Mouse (Mus musculus) neural tube, embryonic 11.5 days (tissue): ENCODE data around the gene Dhrs7c. TPM values are rescaled to one million over a fixed set of nuclear protein-coding genes. Genes with fewer than 3 reads are reported as not detected.

ENCODE experiments used
- ATAC-seq: fragments of 200-750 bp; cut with Nextera tagmentation; 2 replicates; pipeline ENCODE4 v1.8.0; 2017; ENCODE audit warnings: moderate number of reproducible peaks, mild to moderate bottlenecking, moderate TSS enrichment, moderate library complexity; ENCODE audit not compliant: insufficient read depth, low FRiP score, low TSS enrichment
- DNase-seq: peaks from one replicate; pipeline ENCODE4 v3.0.0-alpha.2; 2015; ENCODE audit warnings: low spot score
- H3K27ac ChIP-seq: fragments of 300-500 bp; sonication (generic); 2 replicates; pipeline ENCODE4 v1.5.1; 2014; ENCODE audit warnings: low read depth, mild to moderate bottlenecking, low read length
- H3K27me3 ChIP-seq: fragments of 300-500 bp; sonication (generic); 2 replicates; pipeline ENCODE4 v1.6.1; 2014; ENCODE audit warnings: mild to moderate bottlenecking, low read length, mixed read lengths; ENCODE audit not compliant: control insufficient read depth, insufficient read depth
- H3K36me3 ChIP-seq: fragments of 300-500 bp; sonication (generic); 2 replicates; pipeline ENCODE4 v1.6.1; 2014; ENCODE audit warnings: mild to moderate bottlenecking, low read length, moderate library complexity, mixed read lengths; ENCODE audit not compliant: control insufficient read depth, insufficient read depth
- H3K4me1 ChIP-seq: fragments of 300-500 bp; sonication (generic); 2 replicates; pipeline ENCODE4 v1.6.1; 2014; ENCODE audit warnings: low read length, mixed read lengths; ENCODE audit not compliant: control insufficient read depth, insufficient read depth
- H3K4me2 ChIP-seq: fragments of 300-500 bp; sonication (generic); 2 replicates; pipeline ENCODE4 v1.6.1; 2014; ENCODE audit warnings: low read depth, mild to moderate bottlenecking, moderate library complexity
- H3K4me3 ChIP-seq: fragments of 300-500 bp; sonication (generic); 2 replicates; pipeline ENCODE4 v1.5.1; 2014; ENCODE audit warnings: low read depth, low read length
- H3K9ac ChIP-seq: fragments of 300-500 bp; sonication (generic); 2 replicates; pipeline ENCODE4 v1.6.1; 2014; ENCODE audit warnings: mild to moderate bottlenecking, low read length
- H3K9me3 ChIP-seq: fragments of 300-500 bp; sonication (generic); 2 replicates; pipeline ENCODE4 v1.6.1; 2016; ENCODE audit warnings: low read length; ENCODE audit not compliant: control insufficient read depth
- WGBS: fragments of 180-500 bp; shearing (Covaris S2); extraction: QIAGEN DNeasy Blood & Tissue Kit; methylation state at CpG from one replicate; pipeline ENCODE4 v1.1.7; 2014; 5-methylcytosine and 5-hydroxymethylcytosine counted together
- polyA plus RNA-seq: library from polyadenylated mRNA; unstranded; fragments of >200 nt; fragmentation: Nextera tagmentation; extraction: Ambion mirVana; gene quantifications from 2 replicates; pipeline ENCODE4 v1.2.1, GENCODE M21; 2014

Dhrs7c gene
- polyA plus RNA-seq, 1 experiment from 2014 or later: 2.8 TPM

DNA sequence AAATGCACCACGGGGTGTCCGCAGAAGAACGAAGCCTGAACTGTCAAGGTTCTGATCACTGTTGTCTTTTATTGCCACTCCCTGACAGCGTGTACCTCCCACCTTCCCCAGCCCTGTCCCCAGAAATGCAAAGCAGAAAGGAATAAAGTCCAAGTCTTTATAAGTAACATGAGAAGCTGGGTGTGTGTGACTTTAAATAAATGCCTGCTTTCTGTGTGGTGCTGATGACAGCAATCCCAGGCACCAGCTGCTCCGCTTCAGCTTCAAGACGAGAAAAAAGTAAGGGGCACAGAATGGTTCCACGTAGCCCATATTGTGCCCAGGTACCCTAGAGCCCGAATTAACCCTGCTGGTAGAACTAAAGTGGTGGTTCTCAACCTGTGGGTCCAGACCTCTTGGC, 3.2 kb downstream of the Dhrs7c start:
- H3K27me3 ChIP-seq: no peaks in the 10 kb centered on the region
- H3K36me3 ChIP-seq: no peaks in the 10 kb centered on the region
- 83% methylated on average over 8 of the region's 8 CpGs for WGBS
- no peaks in the 10 kb centered on the region for H3K9me3 ChIP-seq
- H3K4me1 ChIP-seq: no peaks in the 10 kb centered on the region
- no peak overlapping the region for H3K9ac ChIP-seq
- no peak for DNase-seq
- H3K4me2 ChIP-seq: no peak overlapping the region
- no peak overlapping the region for H3K4me3 ChIP-seq
- no peak for ATAC-seq
- H3K27ac ChIP-seq: no peak overlapping the region

DNA sequence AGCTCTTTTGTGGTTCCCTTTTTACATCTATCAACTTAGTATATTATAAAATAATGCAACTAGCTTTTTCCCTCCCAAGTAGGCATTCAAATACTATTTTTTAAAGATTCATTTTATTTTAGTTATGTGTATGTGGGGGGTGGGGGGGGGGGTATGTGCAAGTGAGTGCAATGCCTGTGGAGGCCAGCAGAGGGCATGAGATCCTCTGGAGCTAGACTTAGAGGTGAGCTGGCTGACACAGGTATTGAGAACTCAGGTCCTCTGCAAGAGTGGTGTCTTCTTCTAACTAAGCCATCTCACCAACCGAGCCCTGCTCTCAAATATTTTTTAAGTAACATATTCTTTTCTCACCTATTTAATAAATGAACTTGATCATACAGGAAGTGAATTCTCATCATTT, 7.6 kb downstream of the Dhrs7c start:
- no peak for ATAC-seq
- Histone ChIP-seq H3K9ac (no peak overlapping the region), H3K4me1 (no peaks in the 10 kb centered on the region), H3K27ac (no peak overlapping the region), H3K9me3 (no peaks in the 10 kb centered on the region), H3K4me2 (no peak overlapping the region), H3K27me3 (no peaks in the 10 kb centered on the region), H3K36me3 (no peaks in the 10 kb centered on the region), H3K4me3 (no peak overlapping the region)
- WGBS: 94% methylated on average over 1 of the region's 1 CpGs
- DNase-seq: no peak

DNA sequence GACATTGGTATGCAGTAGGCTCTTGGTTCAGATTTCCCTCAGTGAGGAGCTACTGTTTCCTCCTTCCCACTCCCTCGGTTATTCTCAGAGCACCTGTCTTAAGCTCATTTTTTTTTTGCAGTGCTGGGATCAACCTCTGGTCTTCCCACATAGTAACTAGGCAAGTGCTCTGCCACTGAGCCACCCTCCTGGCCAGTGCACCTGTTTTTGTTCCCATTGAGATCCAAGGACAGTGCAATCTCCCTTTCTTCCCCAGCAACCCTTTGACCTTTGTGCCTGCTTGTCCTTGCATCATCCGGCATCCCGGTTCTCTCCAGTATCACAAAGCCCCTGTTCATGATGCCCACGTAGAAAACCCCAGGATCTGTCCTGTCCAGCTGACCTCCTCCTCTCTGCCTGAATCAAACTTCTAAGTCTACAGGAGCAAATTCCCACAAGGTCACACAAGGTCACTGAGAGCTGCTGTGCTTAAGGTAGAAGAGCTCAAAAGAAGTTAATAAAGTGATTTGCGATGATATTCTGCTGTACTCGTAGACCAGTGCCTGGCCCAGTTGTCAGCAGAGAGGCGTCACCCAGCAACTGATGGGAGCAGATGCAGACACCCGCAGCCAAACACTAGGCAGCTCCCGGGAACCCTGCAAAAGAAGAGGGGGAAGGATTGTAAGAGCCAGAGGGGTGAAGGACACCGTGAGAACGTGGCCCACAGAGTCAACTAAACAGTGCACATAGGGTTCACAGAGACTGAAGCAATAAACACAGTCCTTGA, 9.0 kb downstream of the Dhrs7c start:
- no peak for DNase-seq
- Histone ChIP-seq H3K9me3 (no peaks in the 10 kb centered on the region), H3K27ac (no peak overlapping the region), H3K36me3 (no peaks in the 10 kb centered on the region), H3K9ac (no peak overlapping the region), H3K4me1 (no peaks in the 10 kb centered on the region), H3K4me3 (no peak overlapping the region), H3K4me2 (no peak overlapping the region), H3K27me3 (no peaks in the 10 kb centered on the region)
- WGBS: 84% methylated on average over 11 of the region's 11 CpGs
- no peak for ATAC-seq

DNA sequence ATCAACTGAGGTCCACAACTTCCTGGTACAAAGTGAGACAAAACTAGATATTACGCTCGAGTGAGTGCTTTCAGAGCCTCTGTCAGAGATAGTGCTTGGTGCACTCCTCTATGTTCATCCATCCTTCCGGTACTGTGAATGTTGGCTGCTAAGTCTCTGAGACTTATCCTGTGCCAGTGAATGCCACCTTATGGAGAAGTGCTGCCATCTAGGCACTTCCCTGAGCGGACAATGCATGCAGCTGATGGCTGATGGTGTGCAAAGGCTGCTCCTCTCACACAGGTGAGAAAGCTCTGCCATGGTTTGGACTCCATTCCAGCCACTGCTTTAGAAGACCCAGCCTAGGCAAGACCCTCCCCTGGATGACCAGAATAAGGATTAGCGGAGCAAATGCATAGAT, 10.1 kb downstream of the Dhrs7c start:
- no peak overlapping the region for H3K27ac ChIP-seq
- DNase-seq: no peak
- no peaks in the 10 kb centered on the region for H3K4me1 ChIP-seq
- H3K9ac ChIP-seq: no peak overlapping the region
- H3K4me2 ChIP-seq: no peak overlapping the region
- no peaks in the 10 kb centered on the region for H3K27me3 ChIP-seq
- no peak for ATAC-seq
- H3K9me3 ChIP-seq: no peaks in the 10 kb centered on the region
- H3K36me3 ChIP-seq: no peaks in the 10 kb centered on the region
- H3K4me3 ChIP-seq: no peak overlapping the region
- WGBS: 69% methylated on average over 5 of the region's 5 CpGs

DNA sequence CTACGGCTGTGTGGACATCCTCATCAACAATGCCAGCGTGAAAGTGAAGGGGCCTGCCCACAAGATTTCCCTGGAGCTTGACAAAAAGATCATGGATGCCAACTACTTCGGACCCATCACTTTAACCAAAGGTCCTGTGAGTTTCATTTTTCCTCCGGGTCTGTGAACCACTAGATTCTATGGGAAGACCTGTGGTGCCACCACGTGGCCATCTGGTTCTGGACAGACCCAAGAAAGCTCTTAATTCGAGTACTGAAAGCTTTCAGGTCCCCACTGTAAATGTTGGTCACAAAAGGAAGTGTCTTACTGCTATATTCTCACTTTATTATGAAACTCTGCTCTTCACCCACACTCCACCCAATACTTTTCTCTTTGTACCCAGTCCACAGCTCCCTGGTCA, 13.5 kb downstream of the Dhrs7c start:
- H3K9ac ChIP-seq: no peak overlapping the region
- no peaks in the 10 kb centered on the region for H3K9me3 ChIP-seq
- no peak overlapping the region for H3K4me3 ChIP-seq
- no peak for DNase-seq
- H3K4me1 ChIP-seq: no peaks in the 10 kb centered on the region
- no peaks in the 10 kb centered on the region for H3K27me3 ChIP-seq
- no peak overlapping the region for H3K27ac ChIP-seq
- no peaks in the 10 kb centered on the region for H3K36me3 ChIP-seq
- 84% methylated on average over 6 of the region's 6 CpGs for WGBS
- no peak overlapping the region for H3K4me2 ChIP-seq
- no peak for ATAC-seq

DNA sequence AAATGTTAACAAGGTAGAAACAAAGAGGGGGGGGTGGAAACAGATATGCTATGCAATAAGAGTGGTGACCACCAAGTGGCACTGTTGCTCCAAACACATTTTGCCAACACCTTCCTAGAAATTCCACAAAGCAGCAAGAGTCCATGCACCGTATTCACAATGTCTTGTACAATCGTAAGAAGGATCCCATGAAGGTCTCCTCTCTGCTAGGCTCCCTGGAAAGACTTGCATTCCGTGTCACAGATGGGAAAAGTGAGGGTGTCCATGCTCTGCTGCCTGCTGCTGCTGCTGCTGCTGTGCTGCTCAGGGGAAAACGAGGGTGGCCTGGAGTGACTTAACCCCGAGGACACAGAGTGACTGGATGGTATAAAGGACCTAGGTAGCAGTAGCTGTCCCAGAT, 21.6 kb downstream of the Dhrs7c start:
- Histone ChIP-seq H3K27ac (no peak overlapping the region), H3K4me2 (peak overlapping the region; percentile 7; the same call in 1 of the 2 replicates), H3K4me1 (0 out of 2 replicates have a peak, but pooled peaks cover 3% of the 10 kb centered on the region), H3K4me3 (no peak overlapping the region), H3K27me3 (no peaks in the 10 kb centered on the region), H3K36me3 (no peaks in the 10 kb centered on the region), H3K9me3 (no peaks in the 10 kb centered on the region), H3K9ac (peak overlapping the region; percentile 26; the same call in 1 of the 2 replicates)
- peak; percentile 48 for DNase-seq
- 33% methylated on average over 5 of the region's 5 CpGs for WGBS
- no peak for ATAC-seq

DNA sequence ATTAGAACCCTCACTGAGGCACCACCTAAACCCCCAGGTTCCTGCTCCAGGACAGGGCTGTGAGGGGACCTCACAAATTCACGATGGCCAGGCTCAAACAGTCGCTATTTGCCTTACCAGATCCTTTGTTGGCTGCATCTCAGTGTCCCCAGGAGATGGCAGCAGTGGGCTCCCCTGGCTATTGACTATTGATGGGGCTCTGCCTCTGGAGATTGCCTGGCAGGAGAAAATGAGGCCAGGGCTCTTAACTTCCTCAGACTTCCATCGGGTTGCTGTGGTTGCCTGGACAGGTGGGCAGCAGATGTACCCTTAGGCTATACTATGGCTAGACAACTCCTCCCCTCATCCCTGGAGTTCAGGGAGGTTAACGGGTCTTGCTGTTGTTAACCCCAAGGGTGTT, 22.2 kb downstream of the Dhrs7c start:
- 18% methylated on average over 4 of the region's 4 CpGs for WGBS
- 0 out of 2 replicates have a peak, but pooled peaks cover 3% of the 10 kb centered on the region for H3K4me1 ChIP-seq
- no peaks in the 10 kb centered on the region for H3K27me3 ChIP-seq
- no peaks in the 10 kb centered on the region for H3K36me3 ChIP-seq
- DNase-seq (peak; percentile 61), ATAC-seq (no peak)
- no peak overlapping the region for H3K4me3 ChIP-seq
- H3K9me3 ChIP-seq: no peaks in the 10 kb centered on the region
- H3K27ac ChIP-seq: no peak overlapping the region
- no peak overlapping the region for H3K4me2 ChIP-seq
- H3K9ac ChIP-seq: no peak overlapping the region; the same call in 1 of the 2 replicates

DNA sequence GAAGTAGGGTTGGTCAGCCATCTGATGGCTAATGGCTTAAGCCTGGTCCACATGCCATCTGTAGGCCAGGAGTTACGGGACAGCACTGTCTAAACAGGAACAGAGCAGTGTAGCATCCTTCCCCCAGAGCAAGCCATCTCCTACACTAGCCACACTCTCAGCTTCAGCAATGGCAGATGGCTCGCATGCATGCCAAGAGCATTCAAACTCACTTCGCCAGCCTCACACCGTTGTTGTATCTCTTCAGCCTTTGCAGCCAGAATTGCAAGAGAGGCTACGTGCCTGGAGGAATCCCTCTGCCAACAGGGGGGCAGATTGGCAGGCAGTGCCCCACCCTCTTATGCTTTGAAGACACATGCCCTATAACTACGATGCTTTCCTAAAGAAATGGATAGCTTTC, 23.6 kb downstream of the Dhrs7c start:
- ATAC-seq (no peak), DNase-seq (no peak)
- WGBS: 89% methylated on average over 6 of the region's 6 CpGs
- no peaks in the 10 kb centered on the region for H3K36me3 ChIP-seq
- H3K9ac ChIP-seq: no peak overlapping the region
- no peak overlapping the region for H3K4me2 ChIP-seq
- no peak overlapping the region for H3K27ac ChIP-seq
- no peaks in the 10 kb centered on the region for H3K27me3 ChIP-seq
- H3K4me3 ChIP-seq: no peak overlapping the region
- H3K9me3 ChIP-seq: no peaks in the 10 kb centered on the region
- 0 out of 2 replicates have a peak, but pooled peaks cover 3% of the 10 kb centered on the region for H3K4me1 ChIP-seq

DNA sequence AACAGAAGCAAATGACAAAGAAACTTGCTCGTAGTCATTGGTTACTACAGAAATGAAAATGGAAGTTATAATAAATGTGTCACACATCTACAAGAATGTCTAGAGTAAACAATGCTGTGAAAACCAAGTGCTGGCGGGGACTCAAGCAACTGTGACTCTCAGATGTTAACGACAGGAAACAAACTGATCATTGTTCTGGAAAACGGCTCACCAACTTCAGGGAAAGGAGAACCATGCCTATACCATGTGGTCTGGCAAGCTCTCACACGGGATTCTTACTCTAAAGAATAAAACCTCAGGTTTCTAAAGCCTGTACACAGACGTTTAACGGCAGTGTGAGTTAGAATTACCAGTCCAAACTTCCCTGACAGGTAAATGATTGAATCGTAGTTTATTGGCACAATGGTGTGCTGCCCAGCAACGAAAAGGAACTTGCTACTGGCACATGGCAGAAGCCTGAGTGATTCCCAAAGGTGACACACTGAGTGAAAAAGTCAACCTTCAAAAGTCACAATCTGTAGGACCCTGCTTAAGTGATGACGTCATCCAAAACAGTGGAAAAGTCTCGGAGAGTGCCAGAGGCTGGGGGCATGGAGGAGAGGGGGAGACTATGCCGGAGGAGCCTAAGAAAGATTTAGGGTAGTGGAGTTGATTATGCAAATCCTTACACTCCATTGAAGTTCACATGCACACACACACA, 30.5 kb downstream of the Dhrs7c start:
- DNase-seq: no peak
- H3K4me2 ChIP-seq: no peak overlapping the region

More for the DNA sequence above, 30.5 kb downstream of the Dhrs7c start:
- Histone ChIP-seq H3K27ac (no peak overlapping the region), H3K27me3 (no peaks in the 10 kb centered on the region), H3K9ac (no peak overlapping the region), H3K36me3 (no peaks in the 10 kb centered on the region), H3K9me3 (no peaks in the 10 kb centered on the region), H3K4me3 (no peak overlapping the region), H3K4me1 (no peaks in the 10 kb centered on the region)
- no peak for ATAC-seq
- WGBS: 56% methylated on average over 12 of the region's 12 CpGs
